Mouse (Mus musculus): ENCODE data around the gene Plxna4.

Plxna4 gene

DNA sequence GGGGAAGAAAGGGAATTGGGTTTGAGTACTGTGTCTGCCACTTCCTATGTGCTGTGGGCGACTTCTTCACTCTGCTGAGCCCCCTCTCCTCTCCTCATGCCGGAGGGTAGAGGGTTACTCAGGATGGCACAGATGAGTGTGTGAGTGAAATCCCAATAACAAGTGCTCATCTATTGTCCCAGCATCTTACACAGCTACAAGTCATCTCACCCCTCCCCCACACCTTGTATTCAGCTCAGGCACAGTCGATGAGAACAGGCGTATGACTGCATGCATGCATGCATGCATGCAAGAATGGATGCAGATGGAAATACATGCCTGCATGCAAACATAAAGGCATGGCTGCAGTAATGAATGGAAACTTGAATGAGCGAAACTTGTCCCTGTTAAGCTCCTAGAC, 327.7 kb downstream of the Plxna4 start:
- DNase-seq (ENCODE audit: extremely low read depth, low read depth): no peak

DNA sequence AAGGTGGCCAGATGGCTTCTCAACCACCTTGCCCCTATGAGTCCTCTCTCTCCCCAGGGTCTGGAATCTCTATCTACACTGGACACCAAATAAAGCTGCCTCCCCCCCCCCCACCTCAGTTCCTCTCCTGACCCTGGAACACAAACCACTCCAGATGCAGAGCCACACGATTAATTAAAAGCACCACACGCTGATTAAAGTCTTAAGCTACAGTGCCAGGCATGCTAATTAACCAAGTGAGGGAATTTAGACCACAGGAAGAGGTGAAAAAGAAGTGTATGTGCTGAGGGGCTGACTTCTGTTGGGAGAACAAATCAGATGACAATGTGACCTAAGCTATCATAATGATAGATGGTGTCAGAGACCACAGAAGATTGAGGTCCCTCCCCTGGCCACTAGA, 332.8 kb downstream of the Plxna4 start:
- no peak for DNase-seq (ENCODE audit: extremely low read depth, low read depth)

DNA sequence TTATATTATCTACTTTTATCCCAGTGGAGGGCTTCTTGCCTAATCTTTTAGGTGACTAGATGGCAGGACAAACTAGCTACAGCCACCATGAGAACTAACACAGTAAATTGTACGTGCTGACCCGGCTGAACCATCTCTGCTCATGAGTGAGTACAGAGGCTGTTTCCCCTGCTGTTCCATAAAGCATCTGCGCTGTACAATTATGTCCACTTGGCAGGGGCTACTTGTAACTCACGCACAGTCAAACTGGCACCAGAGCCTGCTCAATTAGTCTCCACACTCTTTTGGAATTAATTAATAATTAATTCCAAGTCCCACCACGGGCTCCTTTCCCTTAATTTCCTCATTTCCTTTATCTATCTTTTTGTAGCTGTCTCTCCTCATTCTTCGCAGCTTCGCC, 335.8 kb downstream of the Plxna4 start:
- no peak for DNase-seq (ENCODE audit: extremely low read depth, low read depth)

DNA sequence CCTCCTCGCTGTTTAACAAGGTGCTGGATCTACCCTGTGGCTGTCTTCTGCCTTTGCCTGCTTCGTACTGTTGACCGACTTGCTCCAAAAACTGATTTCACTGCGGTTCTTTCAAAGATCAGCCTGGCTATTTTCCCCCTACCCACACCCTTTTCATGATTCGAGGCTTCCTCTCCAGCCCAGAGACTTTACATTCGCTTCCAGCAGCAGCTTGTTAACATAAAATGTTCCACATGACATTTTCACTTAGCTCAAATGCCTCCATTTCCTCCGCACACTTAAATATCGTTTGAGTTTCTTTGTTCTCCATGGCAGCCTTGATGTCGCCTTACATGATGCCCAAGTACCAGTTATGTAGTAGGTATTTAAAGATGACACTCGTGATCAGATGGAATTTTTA, 336.3 kb downstream of the Plxna4 start:
- DNase-seq (ENCODE audit: extremely low read depth, low read depth): no peak

DNA sequence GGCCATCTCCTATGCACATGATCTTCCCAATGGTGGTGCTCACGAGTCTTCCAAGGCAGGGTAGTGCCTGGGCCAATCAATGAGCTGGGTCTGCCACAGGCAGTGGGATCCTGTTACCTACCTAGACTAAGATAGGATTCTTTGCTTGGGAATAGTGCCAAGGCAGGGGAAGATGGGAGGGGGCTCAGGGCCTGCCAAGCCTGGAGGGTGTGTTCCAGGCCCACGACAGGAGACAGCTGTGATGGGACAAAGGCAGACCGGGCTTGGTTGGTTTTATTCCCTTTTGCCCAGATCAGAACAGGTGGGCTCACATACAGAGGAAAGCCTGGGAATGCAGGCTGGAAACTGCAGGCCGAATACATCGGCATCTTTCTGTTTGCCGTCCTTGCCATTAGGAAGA, 342.0 kb downstream of the Plxna4 start:
- no peak for DNase-seq (ENCODE audit: extremely low read depth, low read depth)

DNA sequence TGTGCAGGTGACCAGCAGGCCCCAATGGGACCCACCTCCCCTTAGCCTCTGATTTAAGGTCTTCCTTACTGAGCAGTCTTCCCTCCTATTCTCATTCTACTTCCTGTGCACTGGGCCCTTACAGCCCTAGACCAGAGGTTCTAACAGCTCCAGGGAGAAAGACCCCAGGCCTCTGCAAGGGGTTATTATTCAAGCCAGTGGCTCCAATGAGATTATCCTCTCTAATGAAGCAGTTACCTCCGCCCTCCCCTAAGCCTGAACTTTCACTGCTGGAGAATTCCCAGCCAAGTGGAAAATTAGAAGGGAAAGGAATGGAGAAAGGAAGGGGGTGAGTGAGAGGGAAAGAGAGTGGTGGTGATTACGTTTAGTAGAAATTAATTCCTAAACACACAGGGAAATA, 345.0 kb downstream of the Plxna4 start:
- DNase-seq (ENCODE audit: extremely low read depth, low read depth): no peak

DNA sequence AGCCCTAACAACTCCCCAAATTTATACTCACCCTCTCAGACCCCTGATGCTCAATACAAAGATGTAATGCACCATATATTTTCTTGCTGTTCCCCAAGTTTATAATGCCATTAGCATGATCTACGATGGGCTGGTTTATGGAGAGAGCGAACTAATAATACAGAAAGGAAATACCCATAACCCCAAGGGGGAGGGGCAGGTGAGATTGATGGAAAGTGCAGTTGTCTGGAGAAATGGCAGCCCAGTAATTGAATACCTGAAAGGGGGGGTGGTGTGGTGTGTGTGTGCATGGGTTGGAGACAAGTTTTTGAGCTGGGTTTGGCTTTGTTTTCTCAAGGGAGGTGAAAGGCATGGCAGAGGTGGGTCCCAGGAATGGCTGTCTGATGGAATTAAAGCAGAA, 356.6 kb downstream of the Plxna4 start:
- DNase-seq (ENCODE audit: extremely low read depth, low read depth): no peak

DNA sequence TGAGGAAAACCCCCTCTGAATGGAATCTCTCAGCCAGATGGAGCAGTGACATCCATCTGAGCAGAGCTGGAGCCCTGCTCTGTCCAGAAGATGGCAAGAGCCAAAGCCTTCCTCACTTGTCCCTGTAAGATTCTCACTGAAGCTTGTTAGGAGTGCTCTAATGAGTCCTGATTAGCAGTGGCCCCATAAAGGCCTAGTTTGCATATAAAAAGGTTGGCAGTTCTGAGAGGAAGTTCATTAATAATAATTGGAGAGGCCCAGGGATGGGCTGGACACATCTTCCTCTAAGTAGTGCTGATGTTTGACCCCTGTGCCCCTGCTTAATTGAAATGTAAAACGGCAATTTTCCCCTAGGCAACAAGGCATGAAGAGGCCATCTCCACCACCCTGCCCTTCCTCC, 361.4 kb downstream of the Plxna4 start:
- DNase-seq (ENCODE audit: extremely low read depth, low read depth): no peak

DNA sequence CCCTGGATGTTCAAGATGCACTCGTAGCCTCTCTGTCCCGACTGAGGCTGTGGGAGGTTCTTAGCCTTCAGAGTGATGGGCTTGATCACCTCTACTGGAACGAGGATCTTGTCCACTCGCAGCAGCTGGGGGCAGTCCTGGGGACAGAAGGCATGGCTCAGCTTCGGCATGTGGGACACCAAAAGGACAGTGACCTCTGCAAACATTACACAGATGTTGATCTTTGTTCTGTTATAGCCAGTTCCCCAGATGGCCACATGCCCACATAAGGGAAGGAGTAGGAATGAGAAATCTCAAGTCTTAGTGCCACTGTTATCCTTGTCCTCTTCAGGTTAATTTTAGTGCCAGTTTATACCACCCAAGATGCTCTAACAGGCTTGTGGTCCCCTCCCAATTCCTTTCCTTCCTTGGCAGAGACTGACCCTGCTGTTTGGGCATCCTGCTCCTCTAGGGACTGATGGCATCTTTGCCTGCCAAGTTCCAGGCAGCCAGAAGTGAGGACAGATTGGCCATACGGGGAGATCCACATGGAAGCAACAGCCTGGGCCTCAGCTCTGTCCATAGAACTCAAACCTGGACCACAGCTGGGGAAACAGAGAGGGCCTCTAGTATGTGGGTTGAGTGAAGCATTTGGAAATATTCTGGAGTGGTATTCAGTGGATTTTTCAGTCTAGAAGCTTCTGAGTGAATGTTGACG, 363.8 kb downstream of the Plxna4 start:
- DNase-seq (ENCODE audit: extremely low read depth, low read depth): no peak

DNA sequence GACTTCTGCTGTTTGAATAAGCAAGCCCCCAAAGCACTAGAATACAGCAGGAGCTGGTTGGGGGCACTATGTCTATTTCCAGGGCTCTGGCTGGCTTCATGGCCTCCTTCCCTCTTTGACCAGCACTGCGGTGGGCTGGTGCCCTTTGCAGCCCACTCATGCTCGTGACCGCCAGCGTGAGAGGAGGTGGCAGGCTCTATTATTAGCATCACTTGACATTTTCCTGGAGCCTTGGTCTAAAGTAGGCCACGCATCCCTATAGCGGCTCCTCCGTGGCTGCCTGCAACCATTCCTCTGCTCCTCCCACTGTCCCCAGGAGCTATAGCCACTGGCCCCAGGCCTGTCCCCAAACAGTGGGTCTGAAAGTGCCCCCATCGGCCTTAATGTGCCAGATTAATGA, 367.2 kb downstream of the Plxna4 start:
- no peak for DNase-seq (ENCODE audit: extremely low read depth, low read depth)

DNA sequence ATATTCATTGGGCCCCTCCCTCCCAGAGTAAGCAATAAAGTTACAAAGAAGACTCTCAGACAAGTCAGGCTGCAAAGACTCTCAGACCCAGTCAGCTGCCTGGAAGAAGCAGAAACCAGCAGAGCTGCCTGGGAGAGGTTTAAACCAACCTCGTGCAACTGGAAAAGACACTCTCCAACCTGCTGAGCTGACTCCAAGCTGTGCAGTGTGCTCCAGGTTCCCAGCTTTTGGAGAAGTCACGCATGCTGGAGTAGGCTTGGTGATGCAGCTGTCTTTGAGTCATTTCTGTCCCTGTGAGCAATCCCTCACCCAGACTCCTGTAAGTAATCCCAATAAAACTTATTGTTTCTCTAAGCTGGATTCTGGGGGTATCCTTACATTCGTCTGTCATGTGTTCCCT, 369.4 kb downstream of the Plxna4 start:
- no peak for DNase-seq (ENCODE audit: extremely low read depth, low read depth)

DNA sequence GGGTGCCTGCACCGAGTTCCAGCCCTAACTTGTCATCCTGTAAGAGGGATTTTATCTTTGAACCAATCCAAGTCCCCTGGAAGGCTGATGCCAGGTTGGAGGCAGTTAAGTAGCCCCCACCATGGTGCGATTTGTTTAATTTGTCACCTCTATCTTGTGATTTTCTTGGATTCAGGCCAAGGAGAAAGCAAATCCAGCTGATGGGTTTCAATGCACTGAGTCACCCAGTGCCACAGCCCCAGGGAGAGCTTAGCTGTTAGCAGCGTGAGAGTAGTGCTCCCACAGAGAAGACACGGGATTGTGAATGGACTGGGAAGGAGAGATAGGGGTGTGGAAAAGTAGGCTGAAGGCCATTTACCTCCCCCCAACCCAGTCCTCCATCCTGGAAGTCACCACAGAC, 375.6 kb downstream of the Plxna4 start:
- DNase-seq (ENCODE audit: extremely low read depth, low read depth): no peak

DNA sequence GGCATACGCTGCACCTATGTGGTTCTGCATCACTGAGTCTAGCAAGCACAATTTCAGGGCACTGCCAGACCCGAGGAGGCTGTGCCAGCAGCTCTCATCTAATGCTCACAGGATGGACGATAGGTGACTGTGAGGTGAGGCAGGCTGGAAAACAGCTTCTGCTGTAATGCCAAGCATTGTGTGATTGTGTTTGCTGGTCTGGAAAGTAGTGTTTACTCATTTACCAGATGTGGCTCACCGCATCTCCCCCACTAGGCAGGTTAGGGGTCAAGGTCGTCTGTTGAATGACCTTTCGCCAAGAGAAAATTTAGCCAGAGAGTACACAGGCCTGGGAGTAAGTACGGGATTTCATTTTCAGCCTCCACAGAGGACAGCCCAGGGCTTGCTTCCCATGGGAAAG, 377.9 kb downstream of the Plxna4 start:
- DNase-seq (ENCODE audit: extremely low read depth, low read depth): no peak

DNA sequence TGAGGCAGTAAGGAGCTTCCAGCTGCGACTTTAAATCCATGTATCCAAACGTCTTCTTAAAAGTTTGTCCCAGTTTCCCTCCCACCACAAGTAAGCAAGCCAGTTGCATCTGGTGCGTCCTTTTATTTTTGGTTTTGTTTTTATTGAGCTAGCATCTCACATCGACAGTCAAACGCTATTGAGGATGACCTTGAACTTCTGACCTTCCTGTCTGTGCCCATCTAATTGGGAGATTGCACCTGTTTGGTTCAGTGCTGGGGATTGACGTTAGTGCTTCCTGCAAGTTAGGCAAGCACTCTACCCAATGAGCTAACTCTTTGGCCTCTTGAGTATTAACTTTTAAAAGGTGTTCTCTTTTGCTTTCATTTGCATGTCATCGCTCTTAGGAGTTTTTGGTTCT, 379.0 kb downstream of the Plxna4 start:
- DNase-seq (ENCODE audit: extremely low read depth, low read depth): no peak

DNA sequence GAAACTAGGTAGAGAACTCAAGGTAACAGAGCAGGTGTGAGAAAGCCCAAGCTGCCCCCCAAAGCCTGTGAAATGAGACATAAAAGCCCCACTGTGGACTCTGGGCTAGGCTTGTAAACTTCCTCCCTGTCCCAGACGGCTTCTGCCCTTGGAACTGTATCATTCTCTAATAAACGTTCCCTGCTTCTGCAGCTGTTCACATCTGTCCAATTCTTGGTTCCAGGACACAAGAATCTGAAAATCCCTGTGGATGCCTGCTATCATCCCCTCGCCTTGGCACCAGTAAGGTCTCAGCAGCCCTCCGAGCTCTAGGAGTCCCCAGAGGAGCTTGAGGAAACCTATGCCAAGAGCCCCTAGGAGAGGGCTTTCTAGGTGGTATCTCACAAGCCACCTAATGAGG, 383.7 kb downstream of the Plxna4 start:
- DNase-seq (ENCODE audit: extremely low read depth, low read depth): no peak

DNA sequence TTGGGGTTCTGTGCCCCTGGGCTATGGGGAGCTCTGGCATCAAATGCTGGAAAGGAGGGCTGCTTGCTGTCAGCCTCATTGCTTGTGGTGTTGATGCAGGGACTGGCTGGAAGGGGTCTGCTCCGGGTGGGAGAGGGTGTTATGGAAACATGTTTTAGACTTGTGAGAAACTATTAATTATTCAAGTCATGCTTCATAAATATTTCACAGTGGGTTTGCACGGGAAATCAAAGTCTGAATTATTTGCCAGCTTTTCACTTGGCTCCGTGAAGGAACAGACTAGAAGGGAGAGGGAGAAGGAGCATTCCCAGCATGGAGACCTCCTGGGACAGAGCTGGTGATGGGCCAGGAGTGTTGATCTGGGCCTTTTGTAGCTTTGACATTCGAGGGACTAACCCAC, 384.6 kb downstream of the Plxna4 start:
- DNase-seq (ENCODE audit: extremely low read depth, low read depth): no peak

DNA sequence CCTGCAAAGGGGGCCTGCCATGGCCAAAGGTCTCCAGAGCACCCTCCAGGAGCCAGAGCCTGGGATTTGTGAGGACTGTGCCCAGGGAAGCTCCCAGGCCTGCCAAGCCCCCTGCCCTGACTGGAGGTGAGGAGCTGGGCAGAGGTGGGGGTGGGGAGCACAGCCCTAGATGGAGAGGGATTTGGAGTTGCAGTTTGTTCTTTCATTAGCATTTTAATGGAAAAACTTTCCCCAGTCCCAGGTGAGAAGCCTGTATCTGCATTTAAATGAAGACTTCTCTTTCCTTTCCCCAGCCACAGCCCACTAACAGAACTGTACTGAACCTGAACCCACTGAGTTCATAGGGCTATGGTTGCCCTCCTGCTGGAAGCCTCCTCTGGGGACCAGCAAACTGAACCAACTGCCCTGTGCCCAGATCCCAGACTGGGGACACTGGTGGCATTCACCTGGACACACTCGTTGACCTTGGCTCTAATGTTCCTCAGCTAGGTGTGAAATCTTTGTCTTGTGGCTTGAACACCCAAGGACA, 385.3 kb downstream of the Plxna4 start:
- no peak for DNase-seq (ENCODE audit: extremely low read depth, low read depth)

DNA sequence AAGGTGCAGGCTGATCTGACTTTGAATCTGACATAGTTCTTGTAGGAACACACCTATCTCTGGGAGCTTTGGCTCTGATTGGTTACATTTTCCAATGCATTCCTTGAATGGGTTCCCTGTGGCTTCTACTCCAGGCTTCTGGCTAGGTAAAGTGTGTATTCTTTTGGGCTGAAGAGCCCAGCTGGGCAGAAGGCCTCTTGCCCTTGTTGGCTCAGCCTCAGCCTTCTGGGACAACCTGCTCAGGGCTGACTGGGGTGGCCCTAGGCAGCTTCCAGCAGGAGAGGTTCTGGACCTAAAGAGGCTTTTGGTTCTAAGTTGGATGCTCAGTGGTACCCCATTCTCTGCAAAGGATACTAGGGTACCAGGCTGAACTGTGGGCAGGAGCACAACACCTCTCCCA, 386.5 kb downstream of the Plxna4 start:
- DNase-seq (ENCODE audit: extremely low read depth, low read depth): no peak

DNA sequence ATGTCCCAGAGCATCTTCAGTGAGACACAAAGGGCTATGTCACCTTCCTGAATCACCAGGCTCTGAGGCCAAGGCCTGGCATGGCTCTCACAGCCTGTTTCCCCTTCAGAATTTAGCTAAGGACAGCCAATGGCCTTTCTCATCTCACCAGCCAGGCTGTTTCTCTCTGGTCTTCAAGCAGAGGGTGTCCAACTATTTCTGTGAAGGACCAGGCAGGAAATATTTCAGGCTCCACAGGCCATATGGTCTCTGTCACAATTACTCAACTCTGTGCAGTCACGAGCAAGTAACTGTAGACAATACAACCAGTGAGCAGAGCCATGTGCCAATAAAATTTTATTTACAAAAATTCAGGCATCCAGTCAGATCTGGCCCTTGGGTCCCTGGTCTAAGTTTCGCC, 388.4 kb downstream of the Plxna4 start:
- no peak for DNase-seq (ENCODE audit: extremely low read depth, low read depth)

DNA sequence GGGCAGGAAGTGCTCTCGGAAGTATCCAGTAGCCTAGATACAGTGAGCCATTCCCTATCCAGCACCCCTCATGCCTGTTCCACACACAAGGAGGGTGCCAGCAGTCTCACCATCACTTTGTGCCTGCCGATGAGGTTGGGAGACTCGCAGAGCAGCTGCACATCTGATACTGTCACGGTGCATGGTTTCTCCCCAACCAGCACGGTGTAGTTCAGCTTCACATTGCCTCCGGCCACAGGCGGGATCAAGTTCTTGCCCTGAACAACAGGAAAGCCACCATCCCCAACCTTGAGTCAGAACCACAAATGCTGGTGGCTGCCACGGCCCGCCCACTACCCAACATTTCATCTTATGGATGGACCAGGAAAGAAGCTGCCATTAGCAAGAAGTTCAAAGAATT, 391.1 kb downstream of the Plxna4 start:
- DNase-seq (ENCODE audit: extremely low read depth, low read depth): no peak

DNA sequence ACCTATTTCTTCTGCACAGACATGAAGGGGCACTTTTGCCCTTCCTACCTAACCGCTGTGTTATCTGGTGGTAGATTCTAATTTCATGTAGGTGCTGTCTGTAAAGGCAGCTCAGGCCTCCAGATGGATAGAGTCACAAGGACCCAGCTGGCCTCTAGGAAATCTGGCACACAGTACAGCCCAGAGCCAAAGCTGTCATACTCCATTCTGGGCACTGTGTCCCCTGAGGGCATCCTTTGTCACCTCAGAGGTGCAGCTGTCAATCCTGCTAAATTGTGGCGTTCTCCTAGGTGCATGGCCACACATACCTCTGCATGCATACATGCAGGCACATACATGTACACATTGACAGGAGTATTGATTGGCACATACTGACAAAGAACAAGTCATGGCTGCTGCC, 394.9 kb downstream of the Plxna4 start:
- no peak for DNase-seq (ENCODE audit: extremely low read depth, low read depth)

DNA sequence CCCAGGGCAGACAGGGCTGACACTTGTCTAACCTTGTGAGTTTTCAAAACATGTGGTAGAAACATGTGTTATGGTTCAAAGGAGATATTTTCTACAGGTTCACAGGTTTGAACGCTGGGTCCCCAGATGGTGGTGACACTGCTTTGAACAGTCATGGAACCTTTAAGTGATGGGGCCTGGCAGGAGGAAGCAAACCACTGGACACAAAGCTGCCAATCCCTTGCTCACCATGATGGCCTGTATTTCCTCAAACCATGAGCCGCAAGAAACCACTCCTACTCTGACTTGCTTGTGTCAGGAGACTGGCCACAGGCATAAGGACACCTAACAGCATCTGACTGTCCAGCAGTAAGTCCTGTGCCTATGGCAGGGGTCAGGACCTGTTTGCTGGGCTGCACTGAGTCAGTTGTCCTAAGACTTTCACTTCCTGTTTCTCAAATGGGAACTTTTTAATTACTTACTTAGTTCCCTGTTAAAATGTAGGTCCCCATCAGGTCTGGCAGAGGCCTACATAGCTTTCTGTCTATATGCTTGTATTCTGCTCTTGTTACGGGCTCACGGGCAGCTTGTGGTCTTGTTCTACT, 403.5 kb downstream of the Plxna4 start:
- DNase-seq (ENCODE audit: extremely low read depth, low read depth): no peak

DNA sequence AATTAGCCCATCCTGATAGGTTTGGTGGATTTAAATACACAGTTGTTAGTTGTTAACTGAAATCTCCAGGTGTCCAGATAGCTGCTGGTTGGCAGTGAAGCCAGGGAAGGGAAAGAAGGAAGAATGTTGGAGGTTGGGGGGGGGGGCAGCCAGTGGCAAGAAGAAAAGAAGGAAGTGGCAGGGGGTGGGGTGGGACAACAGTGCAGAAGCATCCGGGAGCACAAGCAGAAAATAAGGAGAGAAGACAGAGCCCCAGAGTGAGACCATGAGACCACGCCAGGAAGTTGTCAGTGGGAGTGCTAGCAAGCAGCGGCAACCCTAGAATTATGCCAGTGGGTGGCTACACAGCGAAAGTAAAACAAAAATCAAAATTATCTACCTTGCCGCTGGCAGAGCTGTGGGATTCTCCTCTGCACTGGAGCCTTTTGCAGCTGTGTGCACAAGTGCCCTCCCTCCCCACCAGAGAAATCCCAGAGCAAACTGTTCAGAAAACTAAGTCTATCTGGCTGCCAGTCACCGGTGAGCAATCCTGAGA, 404.3 kb downstream of the Plxna4 start:
- DNase-seq (ENCODE audit: extremely low read depth, low read depth): no peak
